Mouse (Mus musculus) lung, postnatal 0 days (tissue): Measurements from ENCODE around the gene Tspan18.

Source experiments
- CTCF ChIP-seq: IDR thresholded peaks from 2 replicates; pipeline ENCODE4 v1.5.1; 2016; ENCODE audit warnings: antibody characterized with exemption, mild to moderate bottlenecking
- EP300 ChIP-seq: IDR thresholded peaks from 2 replicates; pipeline ENCODE4 v1.6.1; 2016; ENCODE audit warnings: antibody characterized with exemption, mild to moderate bottlenecking, control low read depth

DNA sequence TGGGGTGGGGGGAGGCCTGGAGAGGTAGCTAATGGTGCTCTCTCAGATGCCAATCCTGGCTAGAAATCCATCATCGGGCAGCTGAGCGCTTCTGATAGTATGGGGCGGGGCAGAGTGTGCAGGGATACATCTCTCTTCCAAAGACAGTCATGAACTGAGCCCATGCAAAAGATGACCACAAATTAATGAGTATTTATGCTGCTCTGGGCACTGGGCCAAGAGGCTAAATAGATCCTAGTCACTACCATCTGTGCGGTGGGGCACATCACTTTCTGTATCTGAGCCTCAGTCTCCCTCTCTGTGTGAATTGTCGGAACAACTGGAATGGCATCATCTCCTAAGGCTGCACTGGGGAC is 163.5 kb downstream of the Tspan18 start:
- TF ChIP-seq CTCF (no peak), EP300 (no peak)
